Mouse (Mus musculus) spleen, adult 2 months (tissue): ENCODE data around the gene Slc27a5. TPM values are rescaled to one million over a fixed set of nuclear protein-coding genes. Genes with fewer than 3 reads are reported as not detected.
A peak's percentile ranks its signal among the peaks of the same experiment; 100 is the strongest.

ENCODE experiments used
- DNase-seq, 2 experiments: peaks; one replicate each; pipeline versions ENCODE4 v3.0.0 to v3.0.0-alpha.2; 2012 to 2021; ENCODE audit warnings: low spot score in 2 of 2, low read depth in 1 of 2
- H3K27ac ChIP-seq: fragments of 200-500 bp; 2 replicates; pipeline ENCODE4 v1.5.1; 2012; ENCODE audit warnings: low read length, inconsistent platforms; ENCODE audit not compliant: insufficient read depth
- H3K27me3 ChIP-seq: fragments of 200-500 bp; 2 replicates; pipeline ENCODE4 v1.6.1; 2012; ENCODE audit warnings: mild to moderate bottlenecking, moderate library complexity, low read length, inconsistent platforms; ENCODE audit not compliant: control insufficient read depth, insufficient read depth
- H3K36me3 ChIP-seq: fragments of 200-500 bp; 2 replicates; pipeline ENCODE4 v1.6.1; 2012; ENCODE audit warnings: mild to moderate bottlenecking, low read length, inconsistent platforms; ENCODE audit not compliant: control insufficient read depth, insufficient read depth
- H3K4me1 ChIP-seq: fragments of 200-500 bp; 2 replicates; pipeline ENCODE4 v1.6.1; 2011; ENCODE audit warnings: inconsistent platforms; ENCODE audit not compliant: control insufficient read depth, insufficient read depth, insufficient read length
- H3K4me3 ChIP-seq: fragments of 200-500 bp; 2 replicates; pipeline ENCODE4 v1.5.1; 2011; ENCODE audit warnings: mild to moderate bottlenecking, inconsistent platforms; ENCODE audit not compliant: insufficient read depth, insufficient read length; ENCODE audit errors: extremely low read depth
- CTCF ChIP-seq: fragments of 200-500 bp; IDR thresholded peaks from 2 replicates; pipeline ENCODE4 v1.5.1; 2011; ENCODE audit warnings: mild to moderate bottlenecking, inconsistent platforms; ENCODE audit not compliant: insufficient read depth, insufficient read length, insufficient replicate concordance; ENCODE audit errors: extremely low read depth
- POLR2A ChIP-seq: fragments of 200-500 bp; IDR thresholded peaks from 2 replicates; pipeline ENCODE4 v1.6.1; 2011; ENCODE audit warnings: low read depth, low read length, inconsistent platforms
- WGBS: fragments of 180-500 bp; shearing (Covaris S2); methylation state at CpG from one replicate; pipeline ENCODE4 v1.1.7; 2018; 5-methylcytosine and 5-hydroxymethylcytosine counted together
- polyA plus RNA-seq: library from polyadenylated mRNA; depleted of rRNA; stranded (reverse); fragments of >200 nt; gene quantifications from 2 replicates; pipeline ENCODE4 v1.2.3, GENCODE M21; 2012

The Slc27a5 gene
- polyA plus RNA-seq, 1 experiment, result 0.21 TPM

DNA sequence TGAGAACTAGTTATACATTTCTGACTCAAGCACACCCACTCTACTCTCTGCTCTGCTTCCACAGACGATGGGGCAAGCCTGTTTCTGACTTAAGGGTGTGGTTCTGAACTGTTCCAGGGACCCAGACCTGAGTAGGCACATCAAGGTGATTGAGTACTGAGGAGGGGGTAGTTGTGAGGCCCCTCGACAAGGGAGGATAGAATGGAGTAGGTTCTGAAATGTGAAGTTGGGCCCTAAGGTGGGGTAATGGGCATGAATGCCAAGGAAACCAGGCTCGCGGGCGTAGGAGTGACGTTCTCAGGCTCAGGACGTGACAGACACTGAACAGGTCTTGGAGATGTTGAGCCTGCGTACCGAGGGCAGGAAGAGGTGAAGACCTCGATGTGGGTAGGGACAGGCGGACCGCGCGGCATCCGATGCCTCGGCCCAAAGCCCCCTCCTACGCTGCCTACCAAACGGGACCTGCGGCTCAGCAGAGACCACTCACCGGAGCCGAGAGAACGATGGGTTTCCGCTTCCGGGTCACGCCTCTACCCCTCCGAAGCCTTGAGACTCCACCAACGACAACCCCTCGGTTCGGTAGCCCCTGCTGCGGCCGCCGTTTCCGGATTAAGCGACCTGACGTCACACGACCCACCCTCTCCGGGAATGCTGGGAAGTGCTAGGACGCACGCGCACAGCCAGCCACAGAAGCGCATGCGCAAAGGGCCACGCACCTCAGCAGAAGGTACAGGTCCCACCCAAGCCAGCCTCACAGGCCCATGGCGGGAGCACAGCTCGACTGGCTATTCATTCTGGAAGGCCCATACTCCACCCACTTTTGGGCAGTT is 36.4 kb upstream of the Slc27a5 start, which contains the start of gene Chmp2a:
Gene Chmp2a, minus strand, starts transcription at position 660 of the 830 bp plus-strand sequence.
- peaks cover 29% of the 10 kb centered on the region for H3K36me3 ChIP-seq
- H3K4me1 ChIP-seq, result peaks cover 14% of the 10 kb centered on the region; the same call in 1 of the 2 replicates
- no peaks in the 10 kb centered on the region for H3K27me3 ChIP-seq
- DNase-seq, result peak; percentile 89 to 95
- peak within 1 kb of the TSS; percentile 91 for H3K27ac ChIP-seq
- peak within 1 kb of the TSS; percentile 84 for H3K4me3 ChIP-seq
- WGBS, result under 1% methylated on average over 45 of the region's 45 CpGs
- TF ChIP-seq CTCF, result no peak
- TF ChIP-seq POLR2A, result peak; percentile 0; the same call in 1 of the 2 replicates

GRCm38 (mm10) chr7:13033451-13034147 is 35.6 kb upstream of the Slc27a5 start:
- H3K4me1 ChIP-seq, result peaks cover 10% of the 10 kb centered on the region; the same call in 1 of the 2 replicates
- H3K4me3 ChIP-seq, result peak overlapping the region; percentile 84
- H3K36me3 ChIP-seq, result peaks cover 36% of the 10 kb centered on the region
- DNase-seq, result no peak
- 44% methylated on average over 13 of the region's 13 CpGs for WGBS
- H3K27ac ChIP-seq, result peak overlapping the region; percentile 91
- TF ChIP-seq CTCF (no peak), POLR2A (no peak)
- H3K27me3 ChIP-seq, result no peaks in the 10 kb centered on the region

DNA sequence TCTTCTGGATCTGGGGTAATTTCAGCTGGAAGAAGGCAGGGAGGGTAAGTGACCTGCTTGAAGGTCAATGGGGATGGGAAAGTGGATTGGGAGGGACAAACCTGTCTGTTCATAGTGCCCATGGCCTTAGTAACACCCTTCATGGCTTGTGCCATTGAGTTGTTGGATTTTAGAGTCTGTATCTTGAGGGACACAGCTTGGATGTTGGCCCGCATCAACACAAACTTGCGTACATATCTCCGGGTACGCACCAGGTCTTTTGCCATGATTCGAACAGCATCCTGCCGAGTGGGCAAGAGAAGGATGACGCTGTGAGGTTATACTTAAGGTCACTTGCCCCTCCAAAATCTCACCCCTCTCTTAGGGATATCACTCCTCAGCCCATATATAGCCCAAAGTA is 34.5 kb upstream of the Slc27a5 start:
- 94% methylated on average over 7 of the region's 7 CpGs for WGBS

DNA sequence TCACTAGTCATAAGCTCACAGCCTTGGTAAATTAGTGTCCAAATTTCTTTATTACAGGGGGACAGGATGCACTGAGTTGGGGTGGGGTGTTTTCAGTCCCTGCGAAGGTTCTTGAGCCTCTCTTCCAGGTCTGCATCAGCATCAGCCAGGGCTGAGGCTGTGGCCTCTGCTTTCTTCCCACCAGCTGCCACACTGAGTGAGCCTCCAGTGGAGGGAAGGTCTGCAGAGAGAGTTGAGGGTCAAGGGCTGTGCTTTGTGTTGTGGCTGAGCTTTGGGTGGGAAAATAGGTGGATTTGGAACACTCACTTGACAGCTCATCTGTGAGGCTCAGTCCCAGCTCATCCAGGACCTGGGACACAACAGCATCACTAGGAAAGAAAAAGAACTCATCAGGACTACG is 34.0 kb upstream of the Slc27a5 start:
- no peak overlapping the region for H3K4me3 ChIP-seq
- DNase-seq, result no peak
- peaks cover 47% of the 10 kb centered on the region for H3K36me3 ChIP-seq
- no peaks in the 10 kb centered on the region for H3K27me3 ChIP-seq
- 88% methylated on average over 2 of the region's 2 CpGs for WGBS
- H3K27ac ChIP-seq, result no peak overlapping the region
- peaks cover 8% of the 10 kb centered on the region; the same call in 1 of the 2 replicates for H3K4me1 ChIP-seq
- TF ChIP-seq POLR2A (no peak), CTCF (no peak)

More for the DNA sequence above, 34.5 kb upstream of the Slc27a5 start:
- H3K27me3 ChIP-seq, result no peaks in the 10 kb centered on the region
- peaks cover 46% of the 10 kb centered on the region for H3K36me3 ChIP-seq
- no peak overlapping the region for H3K4me3 ChIP-seq
- H3K4me1 ChIP-seq, result peaks cover 10% of the 10 kb centered on the region; the same call in 1 of the 2 replicates
- no peak overlapping the region for H3K27ac ChIP-seq
- TF ChIP-seq POLR2A, result no peak
- TF ChIP-seq CTCF, result no peak
- DNase-seq, result no peak

DNA sequence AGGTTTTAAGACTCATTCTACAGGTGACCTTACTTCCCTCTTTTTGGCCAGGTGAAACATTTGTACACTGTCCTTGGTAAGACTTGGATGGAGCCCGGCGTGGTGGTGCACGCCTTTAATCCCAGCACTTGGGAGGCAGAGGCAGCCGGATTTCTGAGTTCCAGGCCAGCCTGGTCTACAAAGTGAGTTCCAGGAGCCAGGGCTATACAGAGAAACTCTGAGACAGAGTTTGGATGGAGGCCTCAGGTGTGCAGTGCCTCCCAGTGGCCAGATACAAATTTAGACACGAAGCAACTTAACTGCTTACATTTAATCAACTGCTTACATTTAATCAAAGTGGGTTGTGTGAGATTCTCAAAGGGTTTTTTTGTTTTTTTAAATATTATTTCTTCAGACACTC is 33.1 kb upstream of the Slc27a5 start:
- TF ChIP-seq POLR2A (no peak), CTCF (no peak)
- Histone ChIP-seq H3K36me3 (peaks cover 50% of the 10 kb centered on the region), H3K4me3 (no peak overlapping the region), H3K4me1 (peaks cover 5% of the 10 kb centered on the region; the same call in 1 of the 2 replicates), H3K27me3 (no peaks in the 10 kb centered on the region), H3K27ac (no peak overlapping the region)
- WGBS, result 78% methylated on average over 5 of the region's 5 CpGs
- no peak for DNase-seq

GRCm38 (mm10) chr7:13028986-13029385 is 31.0 kb upstream of the Slc27a5 start:
- TF ChIP-seq POLR2A (no peak), CTCF (no peak)
- Histone ChIP-seq H3K36me3 (peaks cover 42% of the 10 kb centered on the region), H3K4me3 (no peak overlapping the region), H3K4me1 (peaks cover 8% of the 10 kb centered on the region; the same call in 1 of the 2 replicates), H3K27ac (no peak overlapping the region), H3K27me3 (no peaks in the 10 kb centered on the region)
- WGBS, result 96% methylated on average over 4 of the region's 4 CpGs
- no peak for DNase-seq
